Mouse (Mus musculus): ENCODE measurements at regions not wholly inside any gene's neighbourhood (a gene's known extent, or its start where the extent isn't known, plus 50 kb on each side); places are given as distances from the start of the nearest gene placed in this dataset.

GRCm38 (mm10) chr5:58497326-58497725, 779.6 kb downstream of the Pcdh7 start:
- no peak for ATAC-seq (ENCODE audit: low read depth)
- Histone ChIP-seq H3K9me3 (ENCODE audit: control insufficient read depth, low read length) (no peaks in the 10 kb centered on the region), H3K4me1 (ENCODE audit: control insufficient read depth, insufficient read depth, low read length) (no peaks in the 10 kb centered on the region), H3K27ac (replicated peaks; ENCODE audit: low read depth, low read length) (no peak overlapping the region), H3K36me3 (ENCODE audit: control insufficient read depth, insufficient read depth, low read length) (no peaks in the 10 kb centered on the region), H3K4me2 (ENCODE audit: low read depth, low read length) (no peak overlapping the region), H3K4me3 (ENCODE audit: low read depth, low read length) (no peak overlapping the region), H3K9ac (ENCODE audit: low read depth, low read length) (no peak overlapping the region), H3K27me3 (replicated peaks; ENCODE audit: control insufficient read depth, insufficient read depth, low read length) (no peaks in the 10 kb centered on the region)
- DNase-seq (ENCODE audit: low spot score), result no peak

DNA sequence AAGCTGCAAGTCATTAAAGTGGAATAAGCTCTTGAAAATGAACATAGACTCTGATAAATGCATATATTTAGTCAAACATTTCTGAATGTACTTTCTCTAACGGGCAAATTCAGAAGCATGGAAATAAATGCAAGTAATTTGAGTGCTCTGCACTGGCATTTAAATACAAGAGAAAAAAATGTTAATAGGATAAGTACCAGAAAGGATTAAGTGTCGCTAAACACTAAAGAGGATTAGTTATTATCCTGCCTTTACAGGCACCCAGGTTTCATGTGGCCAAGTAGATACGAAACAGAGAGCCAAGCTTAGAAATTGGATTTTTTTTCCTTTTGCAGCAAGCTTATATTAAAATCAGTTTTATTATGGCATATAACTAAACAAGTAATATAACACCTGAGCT, 813.8 kb downstream of the Pcdh7 start:
- ATAC-seq (ENCODE audit: low read depth) (peak; percentile 71; the same call in 1 of the 2 replicates), DNase-seq (ENCODE audit: low spot score) (peak; percentile 17)
- Histone ChIP-seq H3K4me3 (ENCODE audit: low read depth, low read length) (no peak overlapping the region), H3K9ac (ENCODE audit: low read depth, low read length) (no peak overlapping the region), H3K36me3 (ENCODE audit: control insufficient read depth, insufficient read depth, low read length) (no peaks in the 10 kb centered on the region), H3K4me1 (ENCODE audit: control insufficient read depth, insufficient read depth, low read length) (no peaks in the 10 kb centered on the region), H3K9me3 (ENCODE audit: control insufficient read depth, low read length) (no peaks in the 10 kb centered on the region), H3K27ac (replicated peaks; ENCODE audit: low read depth, low read length) (no peak overlapping the region), H3K27me3 (replicated peaks; ENCODE audit: control insufficient read depth, insufficient read depth, low read length) (no peaks in the 10 kb centered on the region), H3K4me2 (ENCODE audit: low read depth, low read length) (no peak overlapping the region)
- 41% methylated on average over 3 of the region's 3 CpGs for WGBS

GRCm38 (mm10) chr5:58556770-58557169, 839.0 kb downstream of the Pcdh7 start:
- Histone ChIP-seq H3K4me2 (ENCODE audit: low read depth, low read length) (no peak overlapping the region), H3K9ac (ENCODE audit: low read depth, low read length) (no peak overlapping the region), H3K4me1 (ENCODE audit: control insufficient read depth, insufficient read depth, low read length) (no peaks in the 10 kb centered on the region), H3K27ac (replicated peaks; ENCODE audit: low read depth, low read length) (no peak overlapping the region), H3K36me3 (ENCODE audit: control insufficient read depth, insufficient read depth, low read length) (no peaks in the 10 kb centered on the region), H3K4me3 (ENCODE audit: low read depth, low read length) (no peak overlapping the region), H3K9me3 (ENCODE audit: control insufficient read depth, low read length) (no peaks in the 10 kb centered on the region), H3K27me3 (replicated peaks; ENCODE audit: control insufficient read depth, insufficient read depth, low read length) (no peaks in the 10 kb centered on the region)
- ATAC-seq (ENCODE audit: low read depth), result no peak
- no peak for DNase-seq (ENCODE audit: low spot score)

GRCm38 (mm10) chr5:58559816-58560215, 842.0 kb downstream of the Pcdh7 start:
- H3K4me1 ChIP-seq (ENCODE audit: control insufficient read depth, insufficient read depth, low read length), result no peaks in the 10 kb centered on the region
- no peaks in the 10 kb centered on the region for H3K9me3 ChIP-seq (ENCODE audit: control insufficient read depth, low read length)
- H3K27me3 ChIP-seq (replicated peaks; ENCODE audit: control insufficient read depth, insufficient read depth, low read length), result no peaks in the 10 kb centered on the region
- H3K27ac ChIP-seq (replicated peaks; ENCODE audit: low read depth, low read length), result no peak overlapping the region
- DNase-seq (ENCODE audit: low spot score), result no peak
- no peak overlapping the region for H3K4me3 ChIP-seq (ENCODE audit: low read depth, low read length)
- H3K9ac ChIP-seq (ENCODE audit: low read depth, low read length), result no peak overlapping the region
- no peaks in the 10 kb centered on the region for H3K36me3 ChIP-seq (ENCODE audit: control insufficient read depth, insufficient read depth, low read length)
- no peak overlapping the region for H3K4me2 ChIP-seq (ENCODE audit: low read depth, low read length)
- ATAC-seq (ENCODE audit: low read depth), result no peak
- WGBS, result 72% methylated on average over 4 of the region's 4 CpGs

GRCm38 (mm10) chr5:58599876-58600275, 882.1 kb downstream of the Pcdh7 start:
- Histone ChIP-seq H3K36me3 (ENCODE audit: control insufficient read depth, insufficient read depth, low read length) (no peaks in the 10 kb centered on the region), H3K4me1 (ENCODE audit: control insufficient read depth, insufficient read depth, low read length) (no peaks in the 10 kb centered on the region), H3K4me3 (ENCODE audit: low read depth, low read length) (no peak overlapping the region), H3K27me3 (replicated peaks; ENCODE audit: control insufficient read depth, insufficient read depth, low read length) (no peaks in the 10 kb centered on the region), H3K9ac (ENCODE audit: low read depth, low read length) (no peak overlapping the region), H3K4me2 (ENCODE audit: low read depth, low read length) (no peak overlapping the region), H3K9me3 (ENCODE audit: control insufficient read depth, low read length) (no peaks in the 10 kb centered on the region), H3K27ac (replicated peaks; ENCODE audit: low read depth, low read length) (no peak overlapping the region)
- no peak for ATAC-seq (ENCODE audit: low read depth)
- WGBS, result 56% methylated on average over 1 of the region's 1 CpGs
- DNase-seq (ENCODE audit: low spot score), result no peak

DNA sequence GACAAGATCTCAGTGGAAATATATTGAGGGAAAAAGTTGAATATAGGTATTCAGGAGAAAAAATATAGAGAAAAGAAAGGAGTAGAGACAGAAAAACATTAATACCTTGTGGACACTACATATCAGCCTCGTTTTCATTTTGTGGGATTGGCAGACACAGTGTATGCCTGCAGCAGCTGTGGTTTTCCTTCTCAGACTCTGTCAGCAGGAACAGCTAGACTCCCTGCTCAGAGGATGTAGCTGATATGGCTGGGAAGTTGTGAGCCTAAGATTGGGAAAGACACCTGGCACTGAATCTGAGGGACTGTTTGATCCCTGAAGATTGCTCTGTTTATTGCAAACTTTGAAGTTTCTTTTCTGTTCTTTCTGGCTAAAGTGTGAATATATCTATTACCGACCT, 903.8 kb downstream of the Pcdh7 start:
- no peaks in the 10 kb centered on the region for H3K9me3 ChIP-seq (ENCODE audit: control insufficient read depth, low read length)
- no peaks in the 10 kb centered on the region for H3K27me3 ChIP-seq (replicated peaks; ENCODE audit: control insufficient read depth, insufficient read depth, low read length)
- ATAC-seq (ENCODE audit: low read depth) (no peak), DNase-seq (ENCODE audit: low spot score) (peak; percentile 35)
- H3K36me3 ChIP-seq (ENCODE audit: control insufficient read depth, insufficient read depth, low read length), result no peaks in the 10 kb centered on the region
- WGBS, result 69% methylated on average over 2 of the region's 2 CpGs
- H3K4me1 ChIP-seq (ENCODE audit: control insufficient read depth, insufficient read depth, low read length), result no peaks in the 10 kb centered on the region
- H3K4me2 ChIP-seq (ENCODE audit: low read depth, low read length), result no peak overlapping the region
- no peak overlapping the region for H3K27ac ChIP-seq (replicated peaks; ENCODE audit: low read depth, low read length)
- H3K9ac ChIP-seq (ENCODE audit: low read depth, low read length), result no peak overlapping the region
- H3K4me3 ChIP-seq (ENCODE audit: low read depth, low read length), result no peak overlapping the region
